Mouse (Mus musculus): ENCODE measurements around the gene Rbfox1. TPM values are rescaled to one million over a fixed set of nuclear protein-coding genes. Genes with fewer than 3 reads are reported as not detected.

The Rbfox1 gene
- total and polyA plus RNA-seq, 3 experiments = not detected

GRCm38 (mm10) chr16:6983947-6984346 is 1098.8 kb downstream of the Rbfox1 start:
- no peaks in the 10 kb centered on the region for H3K9me3 ChIP-seq (replicated peaks; ENCODE audit: insufficient read depth, low read length)
- no peaks in the 10 kb centered on the region for H3K4me1 ChIP-seq (ENCODE audit: control insufficient read depth in 1 of 2, insufficient read depth in 2 of 2, low read length in 2 of 2)
- H3K36me3 ChIP-seq (ENCODE audit: control insufficient read depth in 1 of 2, insufficient read depth in 2 of 2, low read length in 2 of 2) = no peaks in the 10 kb centered on the region
- TF ChIP-seq ZKSCAN1 (IDR thresholded peaks at IDR 0.05; ENCODE audit: low read depth, low read length) (no peak), USF2 (IDR thresholded peaks at IDR 0.05; ENCODE audit: borderline replicate concordance in 1 of 2, insufficient read depth in 1 of 2, low read depth in 1 of 2, low read length in 2 of 2) (no peak), TCF12 (IDR thresholded peaks at IDR 0.05; ENCODE audit: low read depth, low read length) (no peak), POLR2A (IDR thresholded peaks at IDR 0.05; ENCODE audit: control insufficient read depth in 1 of 2, insufficient read depth in 1 of 2, low read depth in 1 of 2, low read length in 2 of 2, poor library complexity in 1 of 2) (no peak), KAT2A (conservative IDR thresholded peaks at IDR 0.05; ENCODE audit: low read depth, low read length) (no peak), EP300 (IDR thresholded peaks at IDR 0.05; ENCODE audit: low read depth in 1 of 2, low read length in 2 of 2) (no peak), MEF2A (IDR thresholded peaks at IDR 0.05; ENCODE audit: extremely low read depth, insufficient replicate concordance, low read depth, low read length, poor library complexity, severe bottlenecking) (no peak), ETS1 (IDR thresholded peaks at IDR 0.05; ENCODE audit: low read depth, low read length) (no peak), GABPA (IDR thresholded peaks at IDR 0.05; ENCODE audit: low read depth, low read length) (no peak), USF1 (IDR thresholded peaks at IDR 0.05; ENCODE audit: low read depth, low read length) (no peak), JUND (IDR thresholded peaks at IDR 0.05; ENCODE audit: low read depth, low read length) (no peak), ELF1 (IDR thresholded peaks at IDR 0.05; ENCODE audit: low read depth, low read length) (no peak), TBP (IDR thresholded peaks at IDR 0.05; ENCODE audit: low read depth, low read length) (no peak), MYB (IDR thresholded peaks at IDR 0.05; ENCODE audit: low read depth, low read length) (no peak), CTCF (IDR thresholded peaks at IDR 0.05 in 2 of 3, conservative IDR thresholded peaks at IDR 0.05 in 1 of 3; ENCODE audit: control insufficient read depth in 1 of 3, insufficient read depth in 1 of 3, low read depth in 2 of 3, low read length in 3 of 3, poor library complexity in 1 of 3, severe bottlenecking in 1 of 3) (no peak)
- no peaks in the 10 kb centered on the region for H3K27me3 ChIP-seq (ENCODE audit: control insufficient read depth in 1 of 2, insufficient read depth in 2 of 2, low read length in 2 of 2)
- no peak overlapping the region for H3K4me3 ChIP-seq (ENCODE audit: control insufficient read depth in 1 of 2, insufficient read depth in 1 of 2, low read depth in 2 of 2, low read length in 2 of 2)
- H3K9ac ChIP-seq (ENCODE audit: control insufficient read depth, low read depth, low read length, poor library complexity, severe bottlenecking) = no peak overlapping the region
- no peaks in the 10 kb centered on the region for H3K79me2 ChIP-seq (ENCODE audit: control insufficient read depth, insufficient read depth, low read length, poor library complexity)
- H3K27ac ChIP-seq (ENCODE audit: control insufficient read depth, low read depth, low read length) = no peak overlapping the region
- DNase-seq (ENCODE audit: low read depth, low spot score) = no peak

GRCm38 (mm10) chr16:6986031-6986430 is 1100.9 kb downstream of the Rbfox1 start:
- no peak for DNase-seq (ENCODE audit: low read depth, low spot score)
- Histone ChIP-seq H3K36me3 (ENCODE audit: control insufficient read depth in 1 of 2, insufficient read depth in 2 of 2, low read length in 2 of 2) (no peaks in the 10 kb centered on the region), H3K27ac (ENCODE audit: control insufficient read depth, low read depth, low read length) (no peak overlapping the region), H3K27me3 (ENCODE audit: control insufficient read depth in 1 of 2, insufficient read depth in 2 of 2, low read length in 2 of 2) (no peaks in the 10 kb centered on the region), H3K4me3 (ENCODE audit: control insufficient read depth in 1 of 2, insufficient read depth in 1 of 2, low read depth in 2 of 2, low read length in 2 of 2) (no peak overlapping the region), H3K4me1 (ENCODE audit: control insufficient read depth in 1 of 2, insufficient read depth in 2 of 2, low read length in 2 of 2) (no peaks in the 10 kb centered on the region), H3K9me3 (replicated peaks; ENCODE audit: insufficient read depth, low read length) (no peaks in the 10 kb centered on the region), H3K9ac (ENCODE audit: control insufficient read depth, low read depth, low read length, poor library complexity, severe bottlenecking) (no peak overlapping the region), H3K79me2 (ENCODE audit: control insufficient read depth, insufficient read depth, low read length, poor library complexity) (no peaks in the 10 kb centered on the region)
- TF ChIP-seq CTCF (IDR thresholded peaks at IDR 0.05 in 2 of 3, conservative IDR thresholded peaks at IDR 0.05 in 1 of 3; ENCODE audit: control insufficient read depth in 1 of 3, insufficient read depth in 1 of 3, low read depth in 2 of 3, low read length in 3 of 3, poor library complexity in 1 of 3, severe bottlenecking in 1 of 3) (no peak), USF1 (IDR thresholded peaks at IDR 0.05; ENCODE audit: low read depth, low read length) (no peak), JUND (IDR thresholded peaks at IDR 0.05; ENCODE audit: low read depth, low read length) (no peak), CHD2 (IDR thresholded peaks at IDR 0.05; ENCODE audit: low read length) (no peak)
